Mouse (Mus musculus): Measurements from ENCODE around the gene Slc26a5. TPM values are rescaled to one million over a fixed set of nuclear protein-coding genes. Genes with fewer than 3 reads are reported as not detected.

The Slc26a5 gene
- under 1 TPM; 0.14 to 0.24 TPM for total RNA-seq (2021)
- long read RNA-seq, experiment 1, result 0 reads
- long read RNA-seq, experiment 2, result 0 reads

- no peak for DNase-seq (ENCODE audit: low spot score in 2 of 2)
Measured at GRCm38 (mm10) chr5:21865346-21866107, at the start of gene Slc26a5. Gene Slc26a5, minus strand, starts transcription at chr5:21865604.

- DNase-seq (ENCODE audit: low spot score in 2 of 2), result no peak
Measured at GRCm38 (mm10) chr5:21914776-21915175, 49.4 kb upstream of the Slc26a5 start.

- DNase-seq (ENCODE audit: low spot score in 2 of 2), result no peak
Measured at GRCm38 (mm10) chr5:21912835-21913530, 47.6 kb upstream of the Slc26a5 start.

- no peak for DNase-seq (ENCODE audit: low spot score in 2 of 2)
Measured at GRCm38 (mm10) chr5:21910726-21911125, 45.3 kb upstream of the Slc26a5 start.

GRCm38 (mm10) chr5:21909713-21910112, 44.3 kb upstream of the Slc26a5 start:
- no peak for DNase-seq (ENCODE audit: low spot score in 2 of 2)

GRCm38 (mm10) chr5:21901411-21901810, 36.0 kb upstream of the Slc26a5 start:
- DNase-seq (ENCODE audit: low spot score in 2 of 2), result no peak

- no peak for DNase-seq (ENCODE audit: low spot score in 2 of 2)
Measured at GRCm38 (mm10) chr5:21900891-21901290, 35.5 kb upstream of the Slc26a5 start.

GRCm38 (mm10) chr5:21898875-21899274, 33.5 kb upstream of the Slc26a5 start:
- no peak for DNase-seq (ENCODE audit: low spot score in 2 of 2)

GRCm38 (mm10) chr5:21896586-21896985, 31.2 kb upstream of the Slc26a5 start:
- no peak for DNase-seq (ENCODE audit: low spot score in 2 of 2)

- no peak for DNase-seq (ENCODE audit: low spot score in 2 of 2)
Measured at GRCm38 (mm10) chr5:21894168-21894567, 28.8 kb upstream of the Slc26a5 start.

GRCm38 (mm10) chr5:21866750-21867149, 1.3 kb upstream of the Slc26a5 start:
- no peak for DNase-seq (ENCODE audit: low spot score in 2 of 2)

- DNase-seq (ENCODE audit: low spot score in 2 of 2), result peak; percentile 34 to 41
Measured at GRCm38 (mm10) chr5:21866311-21866712, 908 bp upstream of the Slc26a5 start.

- DNase-seq (ENCODE audit: low spot score in 2 of 2), result no peak
Measured at GRCm38 (mm10) chr5:21858653-21859052, 6.8 kb downstream of the Slc26a5 start.

GRCm38 (mm10) chr5:21851679-21852340, 13.6 kb downstream of the Slc26a5 start:
- DNase-seq (ENCODE audit: low spot score in 2 of 2), result peak; percentile 8 to 11

- DNase-seq (ENCODE audit: low spot score in 2 of 2), result no peak
Measured at GRCm38 (mm10) chr5:21847438-21847837, 18.0 kb downstream of the Slc26a5 start.

GRCm38 (mm10) chr5:21846616-21847290, 18.7 kb downstream of the Slc26a5 start:
- DNase-seq (ENCODE audit: low spot score in 2 of 2), result no peak

- DNase-seq (ENCODE audit: low spot score in 2 of 2), result no peak
Measured at GRCm38 (mm10) chr5:21844676-21845075, 20.7 kb downstream of the Slc26a5 start.

- DNase-seq (ENCODE audit: low spot score in 2 of 2), result no peak
Measured at GRCm38 (mm10) chr5:21831761-21832160, 33.6 kb downstream of the Slc26a5 start.

- peak in 1 of 2 experiments; percentile 57 for DNase-seq (ENCODE audit: low spot score in 2 of 2)
Measured at GRCm38 (mm10) chr5:21828855-21829254, 36.5 kb downstream of the Slc26a5 start.

- no peak for DNase-seq (ENCODE audit: low spot score in 2 of 2)
Measured at GRCm38 (mm10) chr5:21827643-21828042, 37.8 kb downstream of the Slc26a5 start.

GRCm38 (mm10) chr5:21826370-21826769, 39.0 kb downstream of the Slc26a5 start:
- DNase-seq (ENCODE audit: low spot score in 2 of 2), result no peak
